8 mouse cellular contexts compared by ENCODE assay signal in genomic region chr5:137734289-137735061, GRCm38 (mm10). TPM values are rescaled to one million over a fixed set of nuclear protein-coding genes. Genes with fewer than 3 reads are reported as not detected.
A peak's percentile ranks its signal among the peaks of the same experiment; 100 is the strongest.
DNase-seq lines count a peak whose midpoint lies in the region; ATAC-seq lines count a peak whose summit lies in the region.

No protein-coding gene starts in this region.

- WGBS in heart, embryonic 10.5 days, result 74% methylated on average over 6 of the region's 6 CpGs
- WGBS in heart, embryonic 12.5 days, result 72% methylated on average over 6 of the region's 6 CpGs

- H3K27me3 ChIP-seq in heart, embryonic 10.5 days (ENCODE audit: insufficient read depth, poor library complexity, severe bottlenecking), result peaks cover 16% of the 10 kb centered on the region
- H3K27me3 ChIP-seq in heart, embryonic 12.5 days (replicated peaks), result peaks cover 15% of the 10 kb centered on the region; the same call in 1 of the 2 replicates

- no peak overlapping the region for H3K4me3 ChIP-seq in heart, embryonic 10.5 days
- H3K4me3 ChIP-seq in heart, embryonic 12.5 days, result no peak overlapping the region

- no peak for DNase-seq in heart, embryonic 10.5 days (ENCODE audit: low spot score)
- DNase-seq in forelimb bud, embryonic 11.5 days (ENCODE audit: low read depth, low spot score), result peak; percentile 78
- peak; percentile 92 for DNase-seq in left cerebral cortex, adult 11 months (ENCODE audit: low spot score)
- peak; percentile 78 for DNase-seq in neural tube, embryonic 10.5 days (ENCODE audit: extremely low spot score, low spot score)
- DNase-seq in B cell, adult 2 months, result no peak
- no peak for DNase-seq in ovary, adult 18-20 months (ENCODE audit: low spot score)
- no peak for DNase-seq in spleen, postnatal 10 days (ENCODE audit: low spot score in 2 of 2)

- H3K9ac ChIP-seq in heart, embryonic 12.5 days, result no peak overlapping the region

- H3K4me2 ChIP-seq in heart, embryonic 12.5 days, result no peak overlapping the region

- H3K27ac ChIP-seq in heart, embryonic 10.5 days, result 0 out of 2 replicates have a peak overlapping the region, but pooled peaks have one; percentile 8
- H3K27ac ChIP-seq in heart, embryonic 12.5 days (ENCODE audit: poor library complexity, severe bottlenecking), result no peak overlapping the region

- no peaks in the 10 kb centered on the region for H3K9me3 ChIP-seq in heart, embryonic 10.5 days
- H3K9me3 ChIP-seq in heart, embryonic 12.5 days (replicated peaks), result no peaks in the 10 kb centered on the region

- peaks cover 40% of the 10 kb centered on the region for H3K36me3 ChIP-seq in heart, embryonic 10.5 days
- H3K36me3 ChIP-seq in heart, embryonic 12.5 days, result peaks cover 41% of the 10 kb centered on the region

- peaks cover 39% of the 10 kb centered on the region; the same call in 1 of the 2 replicates for H3K4me1 ChIP-seq in heart, embryonic 10.5 days
- H3K4me1 ChIP-seq in heart, embryonic 12.5 days (replicated peaks), result peaks cover 19% of the 10 kb centered on the region

- ATAC-seq in heart, embryonic 12.5 days (ENCODE audit: insufficient number of reproducible peaks, low FRiP score), result no peak

RNA-seq across cellular contexts. Expression of gene Nyap1, which starts 6.9 kb away (rescaled TPM):
- polyA plus RNA-seq in heart, embryonic 10.5 days (2016; fragmentation: Nextera tagmentation; extraction: Ambion mirVana), result 1.4 TPM in 2 replicates
- 1.2 and 1.7 TPM in 2 replicates for polyA plus RNA-seq in heart, embryonic 12.5 days (2016; fragmentation: Nextera tagmentation; extraction: Ambion mirVana)

RNA-seq across cellular contexts. Expression of gene Tsc22d4, which starts 11.1 kb away (rescaled TPM):
- polyA plus RNA-seq in heart, embryonic 10.5 days (2016; fragmentation: Nextera tagmentation; extraction: Ambion mirVana), result 147 and 165 TPM in 2 replicates
- polyA plus RNA-seq in heart, embryonic 12.5 days (2016; fragmentation: Nextera tagmentation; extraction: Ambion mirVana), result 144 and 154 TPM in 2 replicates

RNA-seq across cellular contexts. Expression of gene Ppp1r35, which starts 44.2 kb away (rescaled TPM):
- polyA plus RNA-seq in heart, embryonic 10.5 days (2016; fragmentation: Nextera tagmentation; extraction: Ambion mirVana), result 31.3 and 49.2 TPM in 2 replicates
- 28.0 and 31.8 TPM in 2 replicates for polyA plus RNA-seq in heart, embryonic 12.5 days (2016; fragmentation: Nextera tagmentation; extraction: Ambion mirVana)

RNA-seq across cellular contexts. Expression of gene Agfg2, which starts 49.9 kb away (rescaled TPM):
- polyA plus RNA-seq in heart, embryonic 10.5 days (2016; fragmentation: Nextera tagmentation; extraction: Ambion mirVana), result 31.9 and 34.0 TPM in 2 replicates
- polyA plus RNA-seq in heart, embryonic 12.5 days (2016; fragmentation: Nextera tagmentation; extraction: Ambion mirVana), result 25.6 and 29.3 TPM in 2 replicates

RNA-seq across cellular contexts. Expression of gene Mepce, which starts 53.0 kb away (rescaled TPM):
- polyA plus RNA-seq in heart, embryonic 10.5 days (2016; fragmentation: Nextera tagmentation; extraction: Ambion mirVana), result 7.1 and 10.4 TPM in 2 replicates
- 8.8 and 11.0 TPM in 2 replicates for polyA plus RNA-seq in heart, embryonic 12.5 days (2016; fragmentation: Nextera tagmentation; extraction: Ambion mirVana)

Comparison
In these comparisons a context has a peak if more than half of its experiments do, and no peak if none do; other contexts are left out.
1. DNase-seq: peak in forelimb bud, embryonic 11.5 days (single experiment), left cerebral cortex, adult 11 months (single experiment) and neural tube, embryonic 10.5 days (single experiment); none in heart, embryonic 10.5 days (single experiment), B cell, adult 2 months (0 of 2), ovary, adult 18-20 months (single experiment) and spleen, postnatal 10 days (0 of 2).